In the genomic region with DNA sequence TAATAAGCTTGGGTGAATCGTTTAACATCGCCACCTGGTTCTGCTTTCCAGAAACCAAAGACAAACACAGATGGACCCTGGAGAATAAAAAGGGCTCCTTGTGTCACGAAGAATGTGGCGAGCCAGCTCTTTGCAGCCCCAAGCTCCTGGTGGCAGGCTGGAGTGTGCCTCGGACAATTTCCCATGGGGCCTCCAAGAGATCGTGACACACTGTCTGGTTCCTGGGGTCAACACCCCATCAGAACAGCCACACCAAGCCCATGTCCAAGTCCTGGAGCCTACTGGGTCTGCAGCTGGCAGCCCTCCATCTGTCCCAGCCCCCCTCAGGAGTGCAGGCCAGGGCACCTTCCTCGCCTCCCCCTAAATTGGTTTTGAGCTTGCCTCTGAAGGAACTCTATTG, we compare ENCODE assay signal across 8 mouse cellular contexts. TPM values are rescaled to one million over a fixed set of nuclear protein-coding genes. Genes with fewer than 3 reads are reported as not detected.
DNase-seq lines count a peak whose midpoint lies in the region; ATAC-seq and TF ChIP-seq lines count a peak whose summit lies in the region.

No protein-coding gene starts in this region.

- H3K4me2 ChIP-seq in heart, embryonic 11.5 days: peak overlapping the region; percentile 79
- H3K4me2 ChIP-seq in embryonic facial prominence, embryonic 11.5 days (ENCODE audit: low read depth, low read length): peak overlapping the region; percentile 76
- peak overlapping the region; percentile 78 for H3K4me2 ChIP-seq in kidney, postnatal 0 days (ENCODE audit: low read length)
- peak overlapping the region; percentile 88 for H3K4me2 ChIP-seq in midbrain, embryonic 12.5 days (replicated peaks)

- no peaks in the 10 kb centered on the region for H3K9me3 ChIP-seq in heart, embryonic 11.5 days (replicated peaks; ENCODE audit: control insufficient read depth, low read length)
- no peaks in the 10 kb centered on the region for H3K9me3 ChIP-seq in ES-Bruce4 (replicated peaks; ENCODE audit: control insufficient read depth, insufficient read depth, low read length, poor library complexity, severe bottlenecking)
- H3K9me3 ChIP-seq in embryonic facial prominence, embryonic 11.5 days (replicated peaks; ENCODE audit: control insufficient read depth, low read length): no peaks in the 10 kb centered on the region
- no peaks in the 10 kb centered on the region for H3K9me3 ChIP-seq in kidney, postnatal 0 days (replicated peaks; ENCODE audit: low read length)
- no peaks in the 10 kb centered on the region for H3K9me3 ChIP-seq in midbrain, embryonic 12.5 days

- TF ChIP-seq CTCF in ES-Bruce4 (IDR thresholded peaks at IDR 0.05; ENCODE audit: low read depth, low read length): no peak
- TF ChIP-seq CTCF in kidney, postnatal 0 days (IDR thresholded peaks at IDR 0.05; ENCODE audit: low read depth): no peak

- H3K9ac ChIP-seq in heart, embryonic 11.5 days (ENCODE audit: low read depth, low read length): peak overlapping the region; percentile 78
- H3K9ac ChIP-seq in ES-Bruce4 (ENCODE audit: low read depth, poor library complexity, severe bottlenecking): peak overlapping the region; percentile 73
- H3K9ac ChIP-seq in embryonic facial prominence, embryonic 11.5 days (replicated peaks; ENCODE audit: low read length): peak overlapping the region; percentile 58
- peak overlapping the region; percentile 69 for H3K9ac ChIP-seq in kidney, postnatal 0 days (ENCODE audit: low read depth, low read length)
- H3K9ac ChIP-seq in midbrain, embryonic 12.5 days (replicated peaks): peak overlapping the region; percentile 75

- no peak for TF ChIP-seq EP300 in ES-Bruce4 (IDR thresholded peaks at IDR 0.05; ENCODE audit: insufficient read depth, low read depth, low read length)

- 31% methylated on average over 7 of the region's 7 CpGs for WGBS in heart, embryonic 11.5 days (ENCODE audit: insufficient replicate concordance)
- WGBS in embryonic facial prominence, embryonic 11.5 days: 11% methylated on average over 7 of the region's 7 CpGs
- WGBS in kidney, postnatal 0 days: 10% methylated on average over 7 of the region's 7 CpGs
- 22% methylated on average over 7 of the region's 7 CpGs for WGBS in midbrain, embryonic 12.5 days

- H3K36me3 ChIP-seq in heart, embryonic 11.5 days (ENCODE audit: control insufficient read depth, insufficient read depth, low read length): no peaks in the 10 kb centered on the region
- H3K36me3 ChIP-seq in ES-Bruce4 (ENCODE audit: control insufficient read depth, insufficient read depth, low read length, poor library complexity, severe bottlenecking): no peaks in the 10 kb centered on the region
- no peaks in the 10 kb centered on the region for H3K36me3 ChIP-seq in embryonic facial prominence, embryonic 11.5 days (replicated peaks; ENCODE audit: control insufficient read depth, insufficient read depth, low read depth, low read length)
- H3K36me3 ChIP-seq in kidney, postnatal 0 days (ENCODE audit: insufficient read depth, low read length): no peaks in the 10 kb centered on the region
- H3K36me3 ChIP-seq in midbrain, embryonic 12.5 days: no peaks in the 10 kb centered on the region

- no peak for TF ChIP-seq POLR2A in ES-Bruce4 (IDR thresholded peaks at IDR 0.05; ENCODE audit: insufficient read depth, low read length)

- H3K27ac ChIP-seq in heart, embryonic 11.5 days (ENCODE audit: low read depth, low read length): peak overlapping the region; percentile 59
- H3K27ac ChIP-seq in ES-Bruce4 (ENCODE audit: insufficient read depth, low read length): no peak overlapping the region
- peak overlapping the region; percentile 53 for H3K27ac ChIP-seq in embryonic facial prominence, embryonic 11.5 days (replicated peaks; ENCODE audit: low read depth, low read length)
- H3K27ac ChIP-seq in kidney, postnatal 0 days: peak overlapping the region; percentile 87
- H3K27ac ChIP-seq in midbrain, embryonic 12.5 days (replicated peaks): peak overlapping the region; percentile 84

- intact Hi-C loops in heart, postnatal 10 days (cut with DNase I): no loop called here

- H3K4me1 ChIP-seq in heart, embryonic 11.5 days (ENCODE audit: control insufficient read depth, insufficient read depth, low read length): peaks cover 17% of the 10 kb centered on the region
- H3K4me1 ChIP-seq in ES-Bruce4 (ENCODE audit: control insufficient read depth, insufficient read depth, low read length): no peaks in the 10 kb centered on the region
- H3K4me1 ChIP-seq in embryonic facial prominence, embryonic 11.5 days (ENCODE audit: control insufficient read depth, insufficient read depth, low read length): peaks cover 3% of the 10 kb centered on the region; the same call in 1 of the 2 replicates
- H3K4me1 ChIP-seq in kidney, postnatal 0 days (replicated peaks; ENCODE audit: insufficient read depth, low read length): peaks cover 12% of the 10 kb centered on the region
- peaks cover 18% of the 10 kb centered on the region for H3K4me1 ChIP-seq in midbrain, embryonic 12.5 days

- H3K27me3 ChIP-seq in heart, embryonic 11.5 days (ENCODE audit: control insufficient read depth, insufficient read depth, low read length): no peaks in the 10 kb centered on the region
- no peaks in the 10 kb centered on the region for H3K27me3 ChIP-seq in ES-Bruce4 (ENCODE audit: control insufficient read depth, insufficient read depth, low read length, poor library complexity, severe bottlenecking)
- no peaks in the 10 kb centered on the region for H3K27me3 ChIP-seq in embryonic facial prominence, embryonic 11.5 days (ENCODE audit: control insufficient read depth, insufficient read depth, low read length)
- no peaks in the 10 kb centered on the region for H3K27me3 ChIP-seq in kidney, postnatal 0 days (ENCODE audit: insufficient read depth, low read length)
- 0 out of 2 replicates have a peak, but pooled peaks cover 9% of the 10 kb centered on the region for H3K27me3 ChIP-seq in midbrain, embryonic 12.5 days

- no peak for DNase-seq in heart, postnatal 10 days
- peak; percentile 52 for DNase-seq in embryonic facial prominence, embryonic 11.5 days (ENCODE audit: low spot score)
- no peak for DNase-seq in kidney, postnatal 0 days (ENCODE audit: low spot score)
- DNase-seq in layer of hippocampus, postnatal 36 days: no peak
- DNase-seq in ovary, postnatal 36 days (ENCODE audit: low spot score): no peak

- peak overlapping the region; percentile 45 for H3K4me3 ChIP-seq in heart, embryonic 11.5 days (ENCODE audit: low read depth, low read length)
- H3K4me3 ChIP-seq in ES-Bruce4 (ENCODE audit: low read depth, low read length): peak overlapping the region; percentile 78
- H3K4me3 ChIP-seq in embryonic facial prominence, embryonic 11.5 days (ENCODE audit: low read depth, low read length): peak overlapping the region; percentile 44
- H3K4me3 ChIP-seq in kidney, postnatal 0 days (replicated peaks; ENCODE audit: low read depth, low read length): peak overlapping the region; percentile 52
- H3K4me3 ChIP-seq in midbrain, embryonic 12.5 days: peak overlapping the region; percentile 61

- peak; percentile 11; the same call in 1 of the 2 replicates for ATAC-seq in heart, embryonic 11.5 days (replicated peaks; ENCODE audit: insufficient number of reproducible peaks, low FRiP score, low TSS enrichment)
- ATAC-seq in embryonic facial prominence, embryonic 11.5 days (replicated peaks; ENCODE audit: insufficient number of reproducible peaks, low FRiP score, low TSS enrichment, low read depth): peak; percentile 6; the same call in 1 of the 2 replicates
- ATAC-seq in kidney, postnatal 0 days (replicated peaks; ENCODE audit: low FRiP score, low read depth): peak; percentile 3; the same call in 1 of the 2 replicates
- ATAC-seq in midbrain, embryonic 12.5 days (ENCODE audit: low FRiP score, low read depth): no peak; the same call in 1 of the 2 replicates

RNA-seq across cellular contexts. Expression of a gene that starts 0.5 kb away (rescaled TPM):
- polyA plus RNA-seq in heart, embryonic 11.5 days (2014; fragmentation: Nextera tagmentation; extraction: Ambion mirVana): 10.2 and 12.9 TPM in 2 replicates
- 10 to 100 TPM; 11.4 to 11.5 TPM for total RNA-seq in heart, postnatal 10 days (2021)
- polyA plus RNA-seq in ES-Bruce4 (2011; ENCODE audit: insufficient read depth, insufficient read length, low read depth, missing spikeins): 12.7 and 15.5 TPM in 2 replicates
- 6.5 and 6.9 TPM in 2 replicates for polyA plus RNA-seq in embryonic facial prominence, embryonic 11.5 days (2014; fragmentation: Nextera tagmentation; extraction: Ambion mirVana)
- polyA plus RNA-seq in kidney, postnatal 0 days (2015; fragmentation: Nextera tagmentation; extraction: Ambion mirVana): 11.8 and 11.9 TPM in 2 replicates
- polyA plus RNA-seq in midbrain, embryonic 12.5 days (2016; fragmentation: Nextera tagmentation; extraction: Ambion mirVana): 10.3 and 13.3 TPM in 2 replicates
- 10 to 100 TPM; 15.7 to 18.7 TPM for total RNA-seq in layer of hippocampus, postnatal 36 days (2021)
